Mouse (Mus musculus): Measurements from ENCODE around the gene Rev1.

DNA sequence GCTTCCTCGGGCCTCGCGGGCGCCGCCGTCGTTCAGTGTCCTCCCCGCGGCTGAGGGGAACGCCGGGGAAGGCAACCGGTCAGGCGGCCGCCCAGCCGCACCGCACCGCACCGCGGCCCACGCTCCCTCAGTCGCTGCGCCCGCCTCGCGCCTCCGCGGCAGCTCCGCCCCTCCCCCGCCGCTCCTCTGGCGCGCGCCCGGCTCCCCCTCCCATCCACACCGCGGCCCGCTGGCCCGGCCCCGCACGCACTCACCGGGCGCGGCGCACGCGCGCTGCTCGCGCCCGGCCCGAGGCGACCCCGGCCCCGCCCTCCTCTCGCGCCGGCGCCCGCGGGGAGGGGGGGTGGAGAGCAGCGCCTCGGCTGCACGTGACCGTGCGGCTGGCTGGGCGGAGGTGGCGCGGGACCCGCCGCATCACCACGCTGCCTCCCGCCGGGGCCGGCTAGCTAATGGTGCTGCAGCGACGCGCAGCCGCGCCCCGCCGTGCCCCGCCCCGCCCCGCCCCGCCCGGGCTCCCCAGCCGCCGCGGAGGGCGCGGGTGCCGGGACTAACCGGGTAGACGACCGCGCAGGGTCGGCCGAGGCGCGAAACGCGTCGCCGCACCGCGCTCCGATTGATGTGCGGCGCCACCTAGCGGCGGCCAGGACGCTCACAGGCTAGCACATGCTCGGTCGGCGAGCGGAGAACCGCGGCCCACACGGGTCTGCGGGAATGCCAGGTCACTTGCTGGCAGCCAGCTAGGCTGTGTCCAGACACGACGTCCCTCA is at the start of gene Rev1:
- TF ChIP-seq GATA1 (IDR thresholded peaks at IDR 0.05; ENCODE audit: low read length): no peak
- no peak for TF ChIP-seq TAL1 (IDR thresholded peaks at IDR 0.05; ENCODE audit: low read length)

All from erythroblast, embryonic 14.5 days (primary cell).